Mouse (Mus musculus) liver, adult 2 months (tissue): ENCODE measurements at regions not wholly inside any gene's neighbourhood (a gene's known extent, or its start where the extent isn't known, plus 50 kb on each side); places are given as distances from the start of the nearest gene placed in this dataset.

Source experiments
- DNase-seq: peaks from one replicate; pipeline ENCODE4 v3.0.0-alpha.2; 2011; ENCODE audit warnings: low read depth, low spot score; ENCODE audit errors: extremely low read depth
- H3K27ac ChIP-seq: fragments of 200-500 bp; replicated peaks from 2 replicates; pipeline ENCODE4 v1.5.1; 2012; ENCODE audit warnings: low read depth, mild to moderate bottlenecking, control low read depth, inconsistent platforms, low read length; ENCODE audit not compliant: insufficient read depth
- H3K27me3 ChIP-seq: fragments of 200-500 bp; 2 replicates; pipeline ENCODE4 v1.6.1; 2012; ENCODE audit warnings: mild to moderate bottlenecking, moderate library complexity, low read length, inconsistent platforms; ENCODE audit not compliant: control insufficient read depth, insufficient read depth
- H3K36me3 ChIP-seq: fragments of 200-500 bp; 2 replicates; pipeline ENCODE4 v1.6.1; 2012; ENCODE audit warnings: low read length, inconsistent platforms; ENCODE audit not compliant: control insufficient read depth, insufficient read depth
- H3K4me1 ChIP-seq: fragments of 200-500 bp; 2 replicates; pipeline ENCODE4 v1.6.1; 2011; ENCODE audit warnings: low read length; ENCODE audit not compliant: control insufficient read depth, insufficient read depth
- H3K4me3 ChIP-seq: fragments of 200-500 bp; 2 replicates; pipeline ENCODE4 v1.5.1; 2011; ENCODE audit warnings: low read depth, mild to moderate bottlenecking, control low read depth, low read length, moderate library complexity; ENCODE audit not compliant: insufficient read depth
- H3K79me2 ChIP-seq: fragments of 200-500 bp; 2 replicates; pipeline ENCODE4 v1.6.1; 2012; ENCODE audit warnings: inconsistent platforms, mild to moderate bottlenecking, low read length, moderate library complexity; ENCODE audit not compliant: control insufficient read depth, insufficient read depth
- H3K9ac ChIP-seq: fragments of 200-500 bp; 2 replicates; pipeline ENCODE4 v1.6.1; 2012; ENCODE audit warnings: low read depth, mild to moderate bottlenecking, control low read depth, inconsistent platforms, low read length
- CTCF ChIP-seq: fragments of 200-500 bp; IDR thresholded peaks from 2 replicates; pipeline ENCODE4 v1.5.1; 2011; ENCODE audit warnings: low read depth, low read length, control low read depth
- POLR2A ChIP-seq: fragments of 200-500 bp; IDR thresholded peaks from 2 replicates; pipeline ENCODE4 v1.6.1; 2011; ENCODE audit warnings: low read length, control low read depth; ENCODE audit not compliant: insufficient read depth; ENCODE audit errors: extremely low read depth
- WGBS: fragments of 180-500 bp; shearing (Covaris S2); methylation state at CpG from one replicate; pipeline ENCODE4 v1.1.7; 2018; 5-methylcytosine and 5-hydroxymethylcytosine counted together

GRCm38 (mm10) chr2:167778691-167779090 lies 89.1 kb upstream of the Tmem189 start:
- peaks cover 40% of the 10 kb centered on the region for H3K4me1 ChIP-seq
- H3K9ac ChIP-seq: peak overlapping the region; percentile 75
- 87% methylated on average over 10 of the region's 10 CpGs for WGBS
- TF ChIP-seq CTCF (no peak), POLR2A (no peak)
- no peaks in the 10 kb centered on the region for H3K79me2 ChIP-seq
- H3K4me3 ChIP-seq: no peak overlapping the region
- DNase-seq: no peak
- no peaks in the 10 kb centered on the region for H3K36me3 ChIP-seq
- H3K27ac ChIP-seq: peak overlapping the region; percentile 83
- H3K27me3 ChIP-seq: no peaks in the 10 kb centered on the region

- Histone ChIP-seq H3K27ac (peak overlapping the region; percentile 83), H3K4me1 (peaks cover 38% of the 10 kb centered on the region), H3K27me3 (no peaks in the 10 kb centered on the region), H3K4me3 (0 out of 2 replicates have a peak overlapping the region, but pooled peaks have one; percentile 1), H3K9ac (peak overlapping the region; percentile 75), H3K36me3 (no peaks in the 10 kb centered on the region), H3K79me2 (no peaks in the 10 kb centered on the region)
- no peak for DNase-seq
- TF ChIP-seq CTCF: no peak
- no peak for TF ChIP-seq POLR2A
- 43% methylated on average over 4 of the region's 4 CpGs for WGBS
Measured at GRCm38 (mm10) chr2:167778271-167778670, 88.6 kb upstream of the Tmem189 start.

GRCm38 (mm10) chr2:167777331-167778085 lies 87.9 kb upstream of the Tmem189 start:
- peak; percentile 85 for DNase-seq
- H3K4me1 ChIP-seq: peaks cover 38% of the 10 kb centered on the region
- H3K79me2 ChIP-seq: no peaks in the 10 kb centered on the region
- peak overlapping the region; percentile 83 for H3K27ac ChIP-seq
- H3K4me3 ChIP-seq: peak overlapping the region; percentile 57
- peak overlapping the region; percentile 75 for H3K9ac ChIP-seq
- TF ChIP-seq POLR2A (no peak), CTCF (no peak)
- no peaks in the 10 kb centered on the region for H3K36me3 ChIP-seq
- H3K27me3 ChIP-seq: no peaks in the 10 kb centered on the region
- WGBS: under 1% methylated on average over 33 of the region's 33 CpGs

GRCm38 (mm10) chr2:167776251-167777168 lies 86.9 kb upstream of the Tmem189 start:
- Histone ChIP-seq H3K79me2 (no peaks in the 10 kb centered on the region), H3K9ac (peak overlapping the region; percentile 51; the same call in 1 of the 2 replicates), H3K4me3 (no peak overlapping the region), H3K36me3 (no peaks in the 10 kb centered on the region), H3K27me3 (no peaks in the 10 kb centered on the region), H3K27ac (peak overlapping the region; percentile 83), H3K4me1 (peaks cover 29% of the 10 kb centered on the region)
- WGBS: 47% methylated on average over 24 of the region's 24 CpGs
- peak; percentile 82 for DNase-seq
- TF ChIP-seq POLR2A (no peak), CTCF (no peak)

GRCm38 (mm10) chr2:167775218-167775915 lies 85.7 kb upstream of the Tmem189 start:
- Histone ChIP-seq H3K79me2 (no peaks in the 10 kb centered on the region), H3K27ac (peak overlapping the region; percentile 39), H3K4me3 (no peak overlapping the region), H3K4me1 (peaks cover 24% of the 10 kb centered on the region), H3K27me3 (no peaks in the 10 kb centered on the region), H3K36me3 (no peaks in the 10 kb centered on the region), H3K9ac (peak overlapping the region; percentile 4)
- peak; percentile 75 for DNase-seq
- 51% methylated on average over 20 of the region's 20 CpGs for WGBS
- no peak for TF ChIP-seq CTCF
- no peak for TF ChIP-seq POLR2A
